Mouse (Mus musculus): ENCODE results near the gene P2ry13.

P2ry13 gene

GRCm38 (mm10) chr3:59210727-59211126 is at the start of gene P2ry13:
Gene P2ry13 (minus strand): TSS chr3:59210882.
- DNase-seq (ENCODE audit: low read depth, low spot score) = no peak

GRCm38 (mm10) chr3:59257740-59258664 is 47.3 kb upstream of the P2ry13 start:
- DNase-seq (ENCODE audit: low read depth, low spot score) = no peak

GRCm38 (mm10) chr3:59250454-59250853 is 39.8 kb upstream of the P2ry13 start:
- DNase-seq (ENCODE audit: low read depth, low spot score) = no peak

- DNase-seq (ENCODE audit: low read depth, low spot score) = no peak
Observed at GRCm38 (mm10) chr3:59248031-59248430, 37.3 kb upstream of the P2ry13 start.

GRCm38 (mm10) chr3:59243384-59243783 is 32.7 kb upstream of the P2ry13 start:
- no peak for DNase-seq (ENCODE audit: low read depth, low spot score)

- DNase-seq (ENCODE audit: low read depth, low spot score) = no peak
Observed at GRCm38 (mm10) chr3:59234878-59235277, 24.2 kb upstream of the P2ry13 start.

GRCm38 (mm10) chr3:59230912-59231311 is 20.2 kb upstream of the P2ry13 start:
- DNase-seq (ENCODE audit: low read depth, low spot score) = no peak

GRCm38 (mm10) chr3:59228730-59229551 is 18.3 kb upstream of the P2ry13 start:
- no peak for DNase-seq (ENCODE audit: low read depth, low spot score)

- no peak for DNase-seq (ENCODE audit: low read depth, low spot score)
Observed at GRCm38 (mm10) chr3:59227696-59228095, 17.0 kb upstream of the P2ry13 start.

GRCm38 (mm10) chr3:59225411-59225810 is 14.7 kb upstream of the P2ry13 start:
- no peak for DNase-seq (ENCODE audit: low read depth, low spot score)

GRCm38 (mm10) chr3:59222303-59222702 is 11.6 kb upstream of the P2ry13 start:
- no peak for DNase-seq (ENCODE audit: low read depth, low spot score)

- no peak for DNase-seq (ENCODE audit: low read depth, low spot score)
Observed at GRCm38 (mm10) chr3:59219326-59219725, 8.6 kb upstream of the P2ry13 start.

GRCm38 (mm10) chr3:59217211-59217610 is 6.5 kb upstream of the P2ry13 start:
- no peak for DNase-seq (ENCODE audit: low read depth, low spot score)

- DNase-seq (ENCODE audit: low read depth, low spot score) = no peak
Observed at GRCm38 (mm10) chr3:59212404-59212803, 1.7 kb upstream of the P2ry13 start.

- DNase-seq (ENCODE audit: low read depth, low spot score) = no peak
Observed at GRCm38 (mm10) chr3:59211784-59212183, 1.1 kb upstream of the P2ry13 start.

GRCm38 (mm10) chr3:59210089-59210488 is 593 bp downstream of the P2ry13 start:
- DNase-seq (ENCODE audit: low read depth, low spot score) = peak; percentile 12

GRCm38 (mm10) chr3:59208650-59209548 is 1.8 kb downstream of the P2ry13 start:
- peak; percentile 64 for DNase-seq (ENCODE audit: low read depth, low spot score)

- no peak for DNase-seq (ENCODE audit: low read depth, low spot score)
Observed at GRCm38 (mm10) chr3:59205941-59206340, 4.7 kb downstream of the P2ry13 start.

GRCm38 (mm10) chr3:59204719-59205503 is 5.8 kb downstream of the P2ry13 start:
- DNase-seq (ENCODE audit: low read depth, low spot score) = no peak

- DNase-seq (ENCODE audit: low read depth, low spot score) = peak; percentile 7
Observed at GRCm38 (mm10) chr3:59203802-59204520, 6.7 kb downstream of the P2ry13 start.

Data from ES-CJ7 (cell line).